Mouse (Mus musculus) left cerebral cortex, postnatal 36 days (tissue): ENCODE results near the gene Col9a1. TPM values are rescaled to one million over a fixed set of nuclear protein-coding genes. Genes with fewer than 3 reads are reported as not detected.

ENCODE experiments used
- DNase-seq, 2 experiments: peaks; one replicate each; pipeline ENCODE4 v3.0.0; 2021 to 2022; ENCODE audit warnings: low spot score in 2 of 2, mixed read lengths in 1 of 2
- intact Hi-C: fragments of 180-260 bp; cut with DNase I; formaldehyde crosslinking; loops from one replicate; pipeline ENCODE4 v1.15.1; 2025
- total RNA-seq, 2 experiments: library from RNA; stranded (reverse); gene quantifications; 2 replicates each; pipeline ENCODE4 v1.2.3; 2021

Col9a1 gene
- total RNA-seq, 2 experiments from 2014 or later = 0.49 to 0.54 TPM

GRCm38 (mm10) chr1:24195951-24196517 is 18.6 kb downstream of the Col9a1 start:
- intact Hi-C loops = no loop called here

DNA sequence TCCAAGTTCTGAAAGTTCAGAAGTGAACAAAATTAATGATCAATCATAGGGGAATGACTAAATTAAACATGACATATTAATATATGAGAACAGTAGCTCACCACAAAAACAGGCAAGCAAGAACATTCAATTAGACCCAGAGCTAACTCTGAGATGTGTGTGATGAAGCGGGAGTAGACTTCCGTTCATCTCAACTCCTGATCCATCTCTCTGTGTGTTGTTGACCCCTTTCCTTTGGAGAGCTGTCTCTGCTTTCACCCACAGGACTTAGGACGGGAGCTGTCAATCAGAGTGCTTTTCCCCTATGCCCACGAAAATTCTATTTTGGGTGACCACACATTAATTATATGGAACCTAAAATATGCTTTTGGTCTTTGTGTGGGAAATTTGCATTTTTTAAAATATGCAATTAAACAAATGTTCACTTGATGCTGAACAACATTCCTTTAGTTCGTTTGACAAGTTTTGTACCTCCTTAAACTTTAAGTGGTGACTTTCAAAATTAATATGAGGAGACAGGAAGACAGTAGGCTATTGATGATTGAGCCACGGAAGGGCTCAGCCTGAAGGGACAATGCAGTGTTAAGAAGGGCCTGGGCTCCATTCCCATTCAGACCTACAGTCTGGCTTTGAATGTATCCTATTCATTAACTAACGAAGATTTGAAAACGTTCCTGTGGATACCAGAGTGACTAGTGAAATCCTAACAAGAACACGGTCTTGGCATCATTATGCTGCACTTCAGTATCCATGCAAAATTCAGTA is 34.4 kb downstream of the Col9a1 start:
- intact Hi-C loops = no loop called here
- DNase-seq = no peak

More at GRCm38 (mm10) chr1:24195951-24196517, 18.6 kb downstream of the Col9a1 start:
- no peak for DNase-seq

- intact Hi-C loops = no loop called here
- DNase-seq = no peak
Measured at GRCm38 (mm10) chr1:24219041-24219440, 41.6 kb downstream of the Col9a1 start.

DNA sequence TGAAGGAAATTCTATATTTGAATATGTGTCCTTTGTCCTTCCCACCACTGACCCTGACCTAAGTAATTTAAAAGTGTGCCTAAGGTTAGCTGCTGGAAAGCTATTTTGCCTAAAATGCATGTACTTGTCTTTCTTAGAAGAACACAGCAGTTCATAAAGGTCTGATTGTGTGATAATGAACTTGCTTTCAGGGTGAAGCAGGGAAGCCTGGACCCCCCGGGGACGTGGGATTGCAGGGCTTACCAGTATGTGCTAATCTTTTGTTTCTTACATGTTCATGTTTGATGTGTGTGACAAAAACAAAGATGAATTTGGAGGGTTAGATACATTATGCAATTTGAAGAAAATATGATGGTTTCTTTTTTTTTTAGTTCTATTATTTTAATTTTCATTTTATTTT is 44.8 kb downstream of the Col9a1 start:
- intact Hi-C loops = no loop called here
- no peak for DNase-seq

- DNase-seq = peak; percentile 47 to 59
- intact Hi-C loops = no loop called here
Measured at GRCm38 (mm10) chr1:24222981-24223612, 45.7 kb downstream of the Col9a1 start.

GRCm38 (mm10) chr1:24225825-24226526 is 48.6 kb downstream of the Col9a1 start:
- intact Hi-C loops = loop anchor here (5.0 kb wide), 1 partner anchor 104 kb away; no protein-coding TSS in a partner anchor
- peak in 1 of 2 experiments; percentile 39 for DNase-seq

DNA sequence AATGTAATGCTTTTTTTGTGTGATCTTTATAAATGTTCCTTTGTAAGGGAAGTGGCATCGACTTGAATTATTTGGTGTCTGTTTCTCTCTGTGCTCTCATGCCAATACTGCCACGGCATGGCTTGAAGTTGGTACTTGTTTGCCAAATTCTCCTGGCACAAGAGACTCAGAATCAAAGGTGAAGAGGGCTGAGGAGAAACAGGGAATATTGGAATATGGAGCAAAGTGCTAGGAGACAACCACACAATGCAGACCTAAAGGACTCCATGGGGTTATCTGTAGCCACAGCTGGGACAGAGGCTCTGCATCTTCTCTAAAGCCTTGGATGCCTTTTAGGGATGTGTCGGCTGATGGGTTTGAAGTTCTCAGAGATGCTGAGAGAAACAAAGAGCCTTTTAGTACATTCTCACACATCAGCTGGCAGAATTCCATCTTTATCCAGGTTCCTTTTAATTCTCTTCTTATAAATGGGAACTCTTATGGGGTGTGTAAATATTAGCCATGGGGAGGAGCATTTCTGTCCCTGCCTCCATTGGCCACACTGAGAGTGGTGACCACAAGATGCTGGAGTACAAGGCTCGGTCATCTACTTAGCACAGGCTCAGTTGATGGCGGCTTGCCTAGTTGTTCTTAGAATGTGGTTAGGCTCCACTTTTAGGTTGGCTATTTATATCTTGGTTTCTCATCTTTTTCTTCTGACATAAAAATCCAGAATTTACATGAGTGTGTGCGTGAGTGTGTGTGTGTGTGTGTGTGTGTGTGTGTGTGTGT is 49.7 kb downstream of the Col9a1 start:
- no peak for DNase-seq
- intact Hi-C loops = loop anchor here (5.0 kb wide), 1 partner anchor 105 kb away; no protein-coding TSS in a partner anchor

DNA sequence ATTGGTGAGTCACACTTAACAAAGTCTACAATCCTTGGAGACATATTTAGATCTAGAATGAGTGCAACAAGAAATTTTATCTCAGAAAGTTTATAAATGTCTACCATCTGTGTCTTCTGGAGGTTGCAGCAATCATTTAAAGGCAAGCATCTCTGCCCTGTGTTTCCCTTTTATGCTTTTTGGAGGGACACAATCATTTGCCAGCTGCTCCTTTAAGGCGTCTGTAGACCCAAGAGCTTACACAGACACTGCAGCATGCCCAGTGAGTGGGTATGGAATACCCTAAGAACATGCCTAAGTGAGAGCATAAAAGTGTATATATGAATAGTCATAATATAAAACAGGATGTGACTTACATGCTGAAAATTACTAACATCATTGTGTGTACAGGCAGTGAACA is 52.1 kb downstream of the Col9a1 start:
- intact Hi-C loops = loop anchor here (5.0 kb wide), 1 partner anchor 107 kb away; no protein-coding TSS in a partner anchor
- no peak for DNase-seq

DNA sequence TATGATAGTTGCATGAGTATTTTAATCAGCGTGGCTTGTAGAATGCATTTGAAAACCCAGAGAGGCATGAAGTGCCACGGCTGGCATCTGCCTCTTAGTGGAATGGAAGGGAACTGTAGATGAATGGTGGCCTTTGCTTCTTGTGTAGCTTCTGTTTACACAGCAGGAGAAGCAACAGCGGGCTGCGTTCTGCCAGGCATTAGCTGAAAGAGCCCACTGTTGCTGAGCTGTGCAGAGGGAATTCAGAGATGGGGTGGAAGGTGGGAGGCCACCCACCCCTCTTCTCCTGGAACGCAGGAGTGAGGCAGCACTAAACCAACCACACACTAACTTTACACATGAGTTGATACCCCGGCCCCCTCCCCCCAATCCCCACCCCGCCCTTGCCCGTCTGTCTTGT is 53.0 kb downstream of the Col9a1 start:
- DNase-seq = no peak
- intact Hi-C loops = no loop called here

DNA sequence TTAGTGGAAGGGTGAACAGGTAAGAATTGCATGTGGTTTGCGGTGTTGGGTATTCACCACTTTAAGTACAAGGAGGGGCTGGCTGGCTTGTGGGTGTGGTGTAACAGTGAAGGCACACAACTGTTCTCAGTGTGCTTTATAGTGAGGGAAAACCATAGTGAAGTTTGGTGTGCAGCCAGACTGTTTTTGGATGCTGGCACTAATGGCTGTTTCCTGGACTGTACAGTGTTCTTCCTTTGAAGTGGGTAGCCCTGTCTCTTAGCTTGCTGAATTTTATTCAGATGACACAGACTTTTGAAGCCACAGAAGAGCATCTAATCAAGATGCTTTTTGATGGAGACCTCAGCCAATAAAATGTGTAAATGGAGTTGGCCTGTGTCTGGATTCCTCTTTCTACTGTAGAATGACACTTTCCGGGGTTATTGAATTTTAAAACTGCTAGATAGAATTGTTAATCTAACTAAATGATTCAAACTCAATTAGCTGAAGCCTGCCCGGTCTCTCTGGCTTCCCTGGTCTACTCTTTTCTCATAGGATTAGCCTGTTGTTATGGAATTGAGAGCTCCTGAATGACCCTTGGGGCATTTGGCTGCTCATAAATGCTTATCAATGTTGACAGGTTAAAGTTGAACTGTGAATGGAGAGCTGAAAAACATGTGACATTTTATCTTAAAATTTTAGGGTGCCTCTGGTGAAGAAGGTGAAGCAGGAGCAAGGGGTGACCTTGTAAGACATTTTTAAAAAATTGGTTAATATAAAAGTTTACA is 54.3 kb downstream of the Col9a1 start:
- DNase-seq = no peak
- intact Hi-C loops = no loop called here

- DNase-seq = no peak
- intact Hi-C loops = no loop called here
Measured at GRCm38 (mm10) chr1:24236330-24236729, 58.9 kb downstream of the Col9a1 start.

GRCm38 (mm10) chr1:24240039-24240691 is 62.8 kb downstream of the Col9a1 start:
- DNase-seq = no peak
- intact Hi-C loops = loop anchor here (10.0 kb wide), 1 partner anchor 535 kb away; no protein-coding TSS in a partner anchor

DNA sequence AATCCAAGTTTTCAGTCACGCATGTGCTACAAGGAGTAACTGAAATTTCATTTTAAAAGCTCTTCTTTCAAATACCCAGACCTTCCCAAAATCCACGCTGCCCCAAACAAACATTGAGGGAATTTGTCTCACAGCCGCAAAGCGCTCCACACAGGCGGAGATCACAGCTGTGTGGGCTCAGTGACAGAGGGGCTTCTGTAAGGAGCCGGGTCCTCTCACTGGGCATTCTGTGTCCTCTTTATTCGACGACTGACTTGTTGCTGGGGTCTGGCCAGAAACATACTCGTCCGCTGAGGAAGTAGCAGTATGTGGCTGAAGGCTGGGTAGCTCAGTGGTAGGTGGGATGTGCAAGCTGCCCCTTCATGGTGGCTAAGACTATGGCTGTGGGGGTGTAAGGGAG is 67.5 kb downstream of the Col9a1 start:
- DNase-seq = no peak
- intact Hi-C loops = loop anchor here (2.0 to 10.0 kb wide), 3 partner anchors 58 to 540 kb away; no protein-coding TSS in a partner anchor

DNA sequence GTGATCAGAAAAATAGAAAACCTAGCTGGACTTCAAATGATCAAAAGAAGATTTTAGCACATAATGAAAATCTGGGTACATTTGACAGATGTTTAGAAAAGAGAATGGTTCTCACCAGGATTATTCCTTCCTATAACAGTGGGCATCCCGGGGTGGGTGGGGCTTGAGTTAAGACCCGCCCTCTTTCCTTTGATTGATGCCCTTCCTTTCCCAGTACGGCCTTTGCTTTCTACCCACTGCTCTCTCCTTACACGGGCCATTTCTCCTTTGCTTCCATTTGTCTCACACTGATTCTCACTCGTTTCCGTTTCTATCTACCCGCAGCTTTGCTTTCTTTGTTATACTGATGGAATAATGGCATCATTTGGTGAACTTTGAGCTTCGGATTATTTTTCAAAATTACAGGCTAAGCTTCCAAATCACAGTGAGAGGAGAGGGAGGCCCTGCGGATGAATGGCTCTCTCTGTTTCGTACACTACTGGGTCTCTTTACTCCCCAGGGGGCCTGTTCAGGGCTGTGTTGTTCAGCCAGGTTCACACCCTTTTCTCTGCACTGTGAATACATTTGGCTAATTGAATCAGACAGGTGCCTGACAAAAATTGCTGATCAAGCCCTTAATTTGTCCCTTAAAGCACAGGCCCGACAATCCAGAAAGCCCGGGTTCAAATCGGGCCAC is 68.4 kb downstream of the Col9a1 start:
- no peak for DNase-seq
- intact Hi-C loops = loop anchor here (2.0 to 10.0 kb wide), 3 partner anchors 59 to 541 kb away; no protein-coding TSS in a partner anchor

DNA sequence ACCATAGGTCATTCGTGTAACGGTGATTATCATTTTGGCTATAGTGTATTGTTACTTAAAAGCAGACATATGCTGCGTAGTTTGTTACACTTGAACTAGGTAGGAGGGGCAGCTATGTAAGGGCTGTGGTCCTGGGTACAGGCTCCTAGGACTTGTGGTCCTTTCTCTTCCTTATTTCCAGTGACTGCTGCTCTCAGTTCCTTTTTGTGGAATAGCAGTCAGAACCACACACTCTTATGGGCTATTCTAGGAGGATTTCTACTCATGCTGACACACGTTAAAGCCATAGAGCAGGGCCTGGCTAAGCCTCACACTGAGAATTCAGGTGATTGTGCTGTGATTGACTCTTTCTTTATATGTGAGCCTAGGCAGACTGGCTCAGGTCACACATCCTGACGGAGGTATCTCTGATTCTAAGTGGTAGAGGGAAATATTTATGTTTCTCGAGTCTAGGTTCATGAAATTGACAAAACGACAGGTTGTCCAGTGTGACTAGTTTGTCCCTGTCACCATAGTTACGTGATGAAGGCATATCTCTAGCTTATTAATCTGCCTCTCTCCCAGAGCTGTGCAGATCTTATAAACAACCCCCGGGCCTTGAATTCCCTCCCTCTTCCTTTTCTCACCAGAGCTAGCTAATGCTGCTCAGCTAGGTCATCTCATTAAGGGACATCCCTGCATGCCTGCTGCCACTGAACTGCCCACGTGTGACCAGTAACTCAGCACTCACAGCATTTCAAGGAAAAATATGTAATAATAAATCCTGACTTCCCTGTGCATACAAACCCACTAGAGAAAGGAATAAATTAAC is 71.1 kb downstream of the Col9a1 start:
- no peak for DNase-seq
- intact Hi-C loops = loop anchor here (5.0 to 10.0 kb wide), 2 partner anchors 61 to 544 kb away; no protein-coding TSS in a partner anchor

GRCm38 (mm10) chr1:24249105-24249664 is 71.8 kb downstream of the Col9a1 start:
- no peak for DNase-seq
- intact Hi-C loops = loop anchor here (5.0 to 10.0 kb wide), 2 partner anchors 62 to 544 kb away; no protein-coding TSS in a partner anchor
